Comparison of ENCODE assay signal across 33 mouse cellular contexts in genomic region chr6:100592991-100593390, GRCm38 (mm10).
DNase-seq lines count a peak whose midpoint lies in the region; ATAC-seq lines count a peak whose summit lies in the region.
"Had no signal": no experiment of that assay in that cellular context is flagged by ENCODE, and none has a peak within 500 bp of the region (broad histone marks: within the 10 kb centered on the region; RNA-seq: fewer than 3 reads in every experiment).

No protein-coding gene starts in this region.

- H3K27me3 ChIP-seq in embryonic facial prominence, embryonic 11.5 days (ENCODE audit: control insufficient read depth, insufficient read depth, low read length) = no peaks in the 10 kb centered on the region
- no peaks in the 10 kb centered on the region for H3K27me3 ChIP-seq in limb, embryonic 13.5 days
- H3K27me3 ChIP-seq: forebrain, embryonic 12.5 days; heart, embryonic 15.5 days; hindbrain, embryonic 15.5 days; midbrain, embryonic 15.5 days; neural tube, embryonic 15.5 days; stomach, embryonic 15.5 days had no signal

- no peak for ATAC-seq in embryonic facial prominence, embryonic 11.5 days (replicated peaks; ENCODE audit: insufficient number of reproducible peaks, low FRiP score, low TSS enrichment, low read depth)
- ATAC-seq in limb, embryonic 13.5 days (ENCODE audit: low FRiP score, low read depth) = 0 out of 2 replicates have a peak, but pooled peaks have one; percentile 19
- ATAC-seq: CD4-positive, CD25-positive, alpha-beta regulatory T cell, adult 4 months; intestine, postnatal 0 days; midbrain, embryonic 15.5 days had no signal

- intact Hi-C loops in heart, postnatal 10 days (cut with DNase I) = no loop called here

- no peak overlapping the region for H3K4me3 ChIP-seq in embryonic facial prominence, embryonic 11.5 days (ENCODE audit: low read depth, low read length)
- no peak overlapping the region for H3K4me3 ChIP-seq in limb, embryonic 13.5 days
- H3K4me3 ChIP-seq: erythroblast, embryonic 14.5 days; forebrain, embryonic 12.5 days; heart, embryonic 10.5 days; heart, embryonic 15.5 days; hindbrain, embryonic 15.5 days; left cerebral cortex, adult 2 months; midbrain, embryonic 15.5 days; neural tube, embryonic 15.5 days; stomach, embryonic 15.5 days had no signal

- no peak overlapping the region for H3K4me2 ChIP-seq in embryonic facial prominence, embryonic 11.5 days (ENCODE audit: low read depth, low read length)
- no peak overlapping the region for H3K4me2 ChIP-seq in limb, embryonic 13.5 days (replicated peaks)
- H3K4me2 ChIP-seq: forebrain, embryonic 12.5 days; heart, embryonic 15.5 days; hindbrain, embryonic 15.5 days; midbrain, embryonic 15.5 days; neural tube, embryonic 15.5 days; stomach, embryonic 15.5 days had no signal

- no peak overlapping the region for H3K9ac ChIP-seq in embryonic facial prominence, embryonic 11.5 days (replicated peaks; ENCODE audit: low read length)
- no peak overlapping the region for H3K9ac ChIP-seq in limb, embryonic 13.5 days
- H3K9ac ChIP-seq: forebrain, embryonic 12.5 days; heart, embryonic 15.5 days; hindbrain, embryonic 15.5 days; liver, embryonic 14.5 days; midbrain, embryonic 15.5 days; neural tube, embryonic 15.5 days; stomach, embryonic 15.5 days had no signal

- H3K9me3 ChIP-seq in embryonic facial prominence, embryonic 11.5 days (replicated peaks; ENCODE audit: control insufficient read depth, low read length) = no peaks in the 10 kb centered on the region
- H3K9me3 ChIP-seq in limb, embryonic 13.5 days = no peaks in the 10 kb centered on the region
- H3K9me3 ChIP-seq: forebrain, embryonic 12.5 days; heart, embryonic 10.5 days; heart, embryonic 15.5 days; hindbrain, embryonic 15.5 days; midbrain, embryonic 15.5 days; neural tube, embryonic 15.5 days; stomach, embryonic 15.5 days had no signal

- H3K36me3 ChIP-seq in embryonic facial prominence, embryonic 11.5 days (replicated peaks; ENCODE audit: control insufficient read depth, insufficient read depth, low read depth, low read length) = no peaks in the 10 kb centered on the region
- no peaks in the 10 kb centered on the region for H3K36me3 ChIP-seq in limb, embryonic 13.5 days
- H3K36me3 ChIP-seq: forebrain, embryonic 12.5 days; heart, embryonic 10.5 days; heart, embryonic 15.5 days; hindbrain, embryonic 15.5 days; midbrain, embryonic 15.5 days; neural tube, embryonic 15.5 days; stomach, embryonic 15.5 days had no signal

- no peak overlapping the region for H3K27ac ChIP-seq in embryonic facial prominence, embryonic 11.5 days (replicated peaks; ENCODE audit: low read depth, low read length)
- H3K27ac ChIP-seq in limb, embryonic 13.5 days = no peak overlapping the region
- H3K27ac ChIP-seq: forebrain, embryonic 12.5 days; heart, embryonic 10.5 days; heart, embryonic 15.5 days; hindbrain, embryonic 15.5 days; left cerebral cortex, adult 2 months; liver, embryonic 14.5 days; macrophage; midbrain, embryonic 15.5 days; neural tube, embryonic 15.5 days; stomach, embryonic 15.5 days had no signal

- 33% methylated on average over 7 of the region's 7 CpGs for WGBS in embryonic facial prominence, embryonic 11.5 days
- 24% methylated on average over 7 of the region's 7 CpGs for WGBS in limb, embryonic 13.5 days

- DNase-seq in heart, adult 11 months = peak; percentile 28
- no peak for DNase-seq in heart, postnatal 10 days
- DNase-seq in 3T3-L1 (ENCODE audit: low read depth, low spot score) = peak; percentile 37
- DNase-seq in embryonic facial prominence, embryonic 11.5 days (ENCODE audit: low spot score) = peak; percentile 67
- DNase-seq in thymus, postnatal 0 days (ENCODE audit: low spot score) = no peak
- no peak for DNase-seq in right cerebral cortex, postnatal 14 days
- DNase-seq: adrenal gland, adult 2 months; adrenal gland, postnatal 36 days; cerebellum, adult 2 months; cerebellum, postnatal 14 days; gastrocnemius, postnatal 14 days; heart, postnatal 36 days; kidney, postnatal 14 days; liver; lung, adult 2 months; lung, postnatal 10 days; retina, postnatal 1 day; right cerebral cortex, postnatal 25 days; thymus, postnatal 14 days had no signal

- peaks cover 3% of the 10 kb centered on the region; the same call in 1 of the 2 replicates for H3K4me1 ChIP-seq in embryonic facial prominence, embryonic 11.5 days (ENCODE audit: control insufficient read depth, insufficient read depth, low read length)
- peaks cover 14% of the 10 kb centered on the region for H3K4me1 ChIP-seq in limb, embryonic 13.5 days
- H3K4me1 ChIP-seq: heart, embryonic 10.5 days; heart, embryonic 15.5 days; hindbrain, embryonic 15.5 days; midbrain, embryonic 15.5 days; stomach, embryonic 15.5 days had no signal

Comparison
In these comparisons a context has a peak if more than half of its experiments do, and no peak if none do; other contexts are left out.
1. DNase-seq: peak in heart, adult 11 months (single experiment), 3T3-L1 (single experiment) and embryonic facial prominence, embryonic 11.5 days (single experiment); none in heart, postnatal 10 days (0 of 2), thymus, postnatal 0 days (single experiment) and right cerebral cortex, postnatal 14 days (single experiment).